Mouse (Mus musculus) 3134 (cell line): ENCODE results near the gene Art4.
"Not testable (repeated sequence)": the region's sequence is repeated elsewhere in the genome, so short reads cannot be mapped to it uniquely, and the experiment has no call there.

Source experiments
- DNase-seq: peaks from one replicate; pipeline ENCODE4 v3.0.0-alpha.2; 2011; ENCODE audit warnings: low spot score; ENCODE audit not compliant: insufficient read length; ENCODE audit errors: extremely low read depth

Art4 gene

GRCm38 (mm10) chr6:136857186-136857872, at the start of gene Art4:
TSS of gene Art4 (minus strand) at chr6:136857733.
- no peak for DNase-seq

- DNase-seq: no peak
Observed at GRCm38 (mm10) chr6:136906937-136907293, 49.4 kb upstream of the Art4 start.

- no peak for DNase-seq
Observed at GRCm38 (mm10) chr6:136906283-136906936, 48.9 kb upstream of the Art4 start.

GRCm38 (mm10) chr6:136903885-136904470, 46.4 kb upstream of the Art4 start:
- no peak for DNase-seq

GRCm38 (mm10) chr6:136902527-136902926, 45.0 kb upstream of the Art4 start:
- no peak for DNase-seq

GRCm38 (mm10) chr6:136901010-136901409, 43.5 kb upstream of the Art4 start:
- DNase-seq: no peak

- peak; percentile 57 for DNase-seq
Observed at GRCm38 (mm10) chr6:136900369-136901009, 43.0 kb upstream of the Art4 start.

- DNase-seq: no peak
Observed at GRCm38 (mm10) chr6:136898954-136899353, 41.4 kb upstream of the Art4 start.

GRCm38 (mm10) chr6:136898222-136898621, 40.7 kb upstream of the Art4 start:
- DNase-seq: no peak

- no peak for DNase-seq
Observed at GRCm38 (mm10) chr6:136897789-136898188, 40.3 kb upstream of the Art4 start.

GRCm38 (mm10) chr6:136894532-136895339, 37.2 kb upstream of the Art4 start:
- no peak for DNase-seq

- DNase-seq: no peak
Observed at GRCm38 (mm10) chr6:136892002-136892401, 34.5 kb upstream of the Art4 start.

GRCm38 (mm10) chr6:136889554-136889953, 32.0 kb upstream of the Art4 start:
- no peak for DNase-seq

GRCm38 (mm10) chr6:136889067-136889466, 31.5 kb upstream of the Art4 start:
- DNase-seq: no peak

- no peak for DNase-seq
Observed at GRCm38 (mm10) chr6:136887854-136888253, 30.3 kb upstream of the Art4 start.

- DNase-seq: not testable (repeated sequence)
Observed at GRCm38 (mm10) chr6:136884766-136885165, 27.2 kb upstream of the Art4 start.

GRCm38 (mm10) chr6:136883961-136884360, 26.4 kb upstream of the Art4 start:
- DNase-seq: no peak

- no peak for DNase-seq
Observed at GRCm38 (mm10) chr6:136883431-136883915, 25.9 kb upstream of the Art4 start.

- no peak for DNase-seq
Observed at GRCm38 (mm10) chr6:136881678-136882077, 24.1 kb upstream of the Art4 start.

- DNase-seq: peak; percentile 69
Observed at GRCm38 (mm10) chr6:136875670-136876069, 18.1 kb upstream of the Art4 start, which contains the start of gene Mgp. TSS of gene Mgp (minus strand) at chr6:136875823.
